ENCODE assay signal across 10 mouse cellular contexts in genomic region chr2:51236852-51237251, GRCm38 (mm10).
"Had no signal": no experiment of that assay in that cellular context is flagged by ENCODE, and none has a peak within 500 bp of the region (broad histone marks: within the 10 kb centered on the region; RNA-seq: fewer than 3 reads in every experiment).

No protein-coding gene starts in this region.

- DNase-seq: kidney, adult 11 months; kidney, adult 9 months; liver, embryonic 13.5 days; right cerebral cortex, postnatal 14 days; thymus, postnatal 4 days had no signal

- H3K4me1 ChIP-seq: liver, embryonic 13.5 days had no signal

- H3K4me3 ChIP-seq: layer of hippocampus, adult 2 months; limb, embryonic 15.5 days; liver, embryonic 13.5 days; midbrain, embryonic 12.5 days had no signal

- H3K36me3 ChIP-seq: limb, embryonic 15.5 days; liver, embryonic 13.5 days; midbrain, embryonic 12.5 days had no signal

- H3K9me3 ChIP-seq: limb, embryonic 15.5 days; liver, embryonic 13.5 days; midbrain, embryonic 12.5 days had no signal

- H3K27me3 ChIP-seq: limb, embryonic 15.5 days; liver, embryonic 13.5 days; midbrain, embryonic 12.5 days had no signal

- ATAC-seq: midbrain, embryonic 16.5 days had no signal

- H3K27ac ChIP-seq: kidney, postnatal 0 days; layer of hippocampus, adult 2 months; liver, embryonic 13.5 days had no signal

- H3K4me2 ChIP-seq: limb, embryonic 15.5 days; liver, embryonic 13.5 days; midbrain, embryonic 12.5 days had no signal

- H3K9ac ChIP-seq: limb, embryonic 15.5 days; liver, embryonic 13.5 days; midbrain, embryonic 12.5 days had no signal
